Mouse (Mus musculus) kidney, postnatal 36 days (tissue): ENCODE measurements around the gene Elovl5.

ENCODE experiments used
- DNase-seq, 2 experiments: peaks; one replicate each; pipeline ENCODE4 v3.0.0; 2021 to 2022; ENCODE audit warnings: mixed read lengths in 2 of 2

Elovl5 gene

GRCm38 (mm10) chr9:77917074-77917621, at the start of gene Elovl5:
Gene Elovl5, plus strand, starts transcription at chr9:77917364.
- DNase-seq: peak; percentile 98 to 99

GRCm38 (mm10) chr9:77891501-77891900, 25.7 kb upstream of the Elovl5 start:
- DNase-seq: no peak

- DNase-seq: no peak
Measured at GRCm38 (mm10) chr9:77898551-77898950, 18.6 kb upstream of the Elovl5 start.

- DNase-seq: no peak
Measured at GRCm38 (mm10) chr9:77904133-77904532, 13.0 kb upstream of the Elovl5 start.

- no peak for DNase-seq
Measured at GRCm38 (mm10) chr9:77909572-77910269, 7.4 kb upstream of the Elovl5 start.

- DNase-seq: peak; percentile 96 to 98
Measured at GRCm38 (mm10) chr9:77910270-77911240, 6.6 kb upstream of the Elovl5 start.

GRCm38 (mm10) chr9:77911508-77912229, 5.5 kb upstream of the Elovl5 start:
- DNase-seq: no peak

- DNase-seq: no peak
Measured at GRCm38 (mm10) chr9:77912246-77912645, 4.9 kb upstream of the Elovl5 start.

GRCm38 (mm10) chr9:77914616-77915015, 2.5 kb upstream of the Elovl5 start:
- DNase-seq: no peak

- DNase-seq: no peak
Measured at GRCm38 (mm10) chr9:77915791-77916190, 1.4 kb upstream of the Elovl5 start.

- DNase-seq: peak in 1 of 2 experiments; percentile 53
Measured at GRCm38 (mm10) chr9:77917622-77918131, 513 bp downstream of the Elovl5 start.

- no peak for DNase-seq
Measured at GRCm38 (mm10) chr9:77918211-77918610, 1.0 kb downstream of the Elovl5 start.

GRCm38 (mm10) chr9:77918961-77919670, 2.0 kb downstream of the Elovl5 start:
- DNase-seq: no peak

- no peak for DNase-seq
Measured at GRCm38 (mm10) chr9:77920481-77920880, 3.3 kb downstream of the Elovl5 start.

GRCm38 (mm10) chr9:77921366-77922260, 4.4 kb downstream of the Elovl5 start:
- no peak for DNase-seq

- DNase-seq: no peak
Measured at GRCm38 (mm10) chr9:77923774-77924173, 6.6 kb downstream of the Elovl5 start.

- no peak for DNase-seq
Measured at GRCm38 (mm10) chr9:77924199-77924598, 7.0 kb downstream of the Elovl5 start.

GRCm38 (mm10) chr9:77926151-77926550, 9.0 kb downstream of the Elovl5 start:
- DNase-seq: no peak

- no peak for DNase-seq
Measured at GRCm38 (mm10) chr9:77926911-77927310, 9.7 kb downstream of the Elovl5 start.

- no peak for DNase-seq
Measured at GRCm38 (mm10) chr9:77927431-77927830, 10.3 kb downstream of the Elovl5 start.

GRCm38 (mm10) chr9:77928769-77929168, 11.6 kb downstream of the Elovl5 start:
- no peak for DNase-seq
